Mouse (Mus musculus) left cerebral cortex, postnatal 4 days (tissue): Measurements from ENCODE around the gene Armc6. TPM values are rescaled to one million over a fixed set of nuclear protein-coding genes. Genes with fewer than 3 reads are reported as not detected.
"Not testable (repeated sequence)": the region's sequence is repeated elsewhere in the genome, so short reads cannot be mapped to it uniquely, and the experiment has no call there.

ENCODE experiments used
- DNase-seq: peaks from one replicate; pipeline ENCODE4 v3.0.0-alpha.2; 2022
- intact Hi-C: fragments of 180-260 bp; cut with DNase I; formaldehyde crosslinking; loops from one replicate; pipeline ENCODE4 v1.15.1; 2025
- total RNA-seq, 2 experiments: library from RNA; stranded (reverse); gene quantifications; 2 replicates each; pipeline ENCODE4 v1.2.3; 2021

Gene Armc6
- total RNA-seq, 2 experiments from 2014 or later: 111 to 122 TPM

DNA sequence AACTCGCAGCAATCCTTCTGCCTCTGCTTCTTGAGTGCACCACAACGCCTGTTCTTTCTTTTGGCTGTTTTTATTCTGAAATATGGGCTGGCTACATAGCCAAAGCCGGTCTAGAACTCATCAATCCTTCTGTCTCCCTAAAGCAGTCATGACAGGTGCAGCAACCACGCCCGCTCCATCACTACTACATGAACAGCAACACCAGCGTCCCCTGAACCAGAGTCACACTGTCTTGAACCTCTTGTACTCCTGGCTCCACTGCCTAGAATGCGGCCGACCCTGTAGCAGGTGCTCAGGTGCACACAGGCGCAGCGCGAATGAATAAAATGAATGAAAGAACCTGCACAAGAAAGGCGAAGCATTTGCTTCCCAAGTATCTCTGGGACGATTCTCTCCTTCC is 660 bp downstream of the Armc6 start:
- intact Hi-C loops: loop anchor here (10.0 kb wide), 1 partner anchor 319 kb away; no protein-coding TSS in a partner anchor
- DNase-seq: no peak

DNA sequence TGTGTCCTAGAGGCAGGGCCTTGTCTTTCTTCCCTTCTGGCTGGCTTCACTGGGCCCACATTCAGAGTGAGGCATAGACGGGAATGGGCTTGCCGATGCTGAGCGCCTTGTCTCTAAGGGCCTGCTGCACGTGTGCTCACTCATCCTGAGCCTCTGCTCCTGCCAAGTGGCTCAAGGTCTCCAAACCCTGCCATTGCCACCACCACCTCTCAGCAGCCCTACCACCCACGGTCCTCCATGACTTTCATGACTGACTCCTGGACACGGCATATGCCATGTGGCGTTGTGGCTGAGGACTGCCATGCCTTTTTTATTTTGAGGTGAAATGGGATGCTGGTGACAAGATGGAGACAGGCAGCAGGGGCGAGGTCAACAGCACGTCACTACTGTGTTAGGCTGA is 3.4 kb downstream of the Armc6 start:
- intact Hi-C loops: loop anchor here (10.0 kb wide), 1 partner anchor 316 kb away; no protein-coding TSS in a partner anchor

DNA sequence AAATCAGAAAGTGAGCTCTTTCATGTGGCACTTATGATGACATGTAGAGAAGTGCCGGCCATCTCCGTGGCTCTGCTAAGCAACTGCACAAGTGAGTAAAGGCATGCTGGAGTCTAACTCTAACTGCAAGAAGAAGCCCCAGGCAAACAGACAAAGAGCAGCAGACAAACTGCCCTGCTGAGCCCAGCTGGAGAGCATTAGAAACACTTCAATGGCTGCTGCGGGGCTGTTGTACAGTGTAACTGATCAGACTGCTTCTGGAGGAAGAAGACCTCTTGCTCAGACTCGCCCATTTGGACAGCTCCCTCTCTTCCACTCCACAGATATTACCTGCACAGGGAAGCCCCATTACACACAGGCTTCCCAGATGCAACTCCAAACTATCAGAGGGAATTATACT is 6.3 kb downstream of the Armc6 start:
- peak; percentile 58 for DNase-seq
- intact Hi-C loops: loop anchor here (10.0 kb wide), 1 partner anchor 143 kb away; the partner anchor contains the start of gene Hapln4

More for the DNA sequence above, 3.4 kb downstream of the Armc6 start:
- DNase-seq: no peak

DNA sequence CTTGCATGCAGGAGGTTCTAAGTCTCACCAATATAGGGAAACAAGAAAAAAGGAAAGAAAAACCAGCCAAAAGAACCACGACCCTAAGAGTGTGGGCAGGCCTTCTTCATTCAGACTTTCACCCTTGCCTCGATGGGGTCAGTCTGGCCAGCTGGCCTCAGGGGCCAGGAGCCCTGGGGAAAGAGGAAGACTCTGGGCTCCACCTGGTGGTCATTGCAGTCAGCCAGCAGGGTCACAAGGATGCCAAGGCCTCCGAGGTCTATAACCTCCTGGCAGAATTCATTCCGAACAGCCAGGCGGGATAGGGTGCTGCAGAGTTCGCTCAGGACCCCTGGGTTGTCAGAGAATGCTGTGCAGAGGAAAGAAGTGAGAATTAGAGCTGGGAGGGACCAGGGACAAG is 10.9 kb downstream of the Armc6 start:
- intact Hi-C loops: loop anchor here (10.0 kb wide), 1 partner anchor 139 kb away; the partner anchor contains the start of gene Hapln4
- DNase-seq: peak; percentile 49

DNA sequence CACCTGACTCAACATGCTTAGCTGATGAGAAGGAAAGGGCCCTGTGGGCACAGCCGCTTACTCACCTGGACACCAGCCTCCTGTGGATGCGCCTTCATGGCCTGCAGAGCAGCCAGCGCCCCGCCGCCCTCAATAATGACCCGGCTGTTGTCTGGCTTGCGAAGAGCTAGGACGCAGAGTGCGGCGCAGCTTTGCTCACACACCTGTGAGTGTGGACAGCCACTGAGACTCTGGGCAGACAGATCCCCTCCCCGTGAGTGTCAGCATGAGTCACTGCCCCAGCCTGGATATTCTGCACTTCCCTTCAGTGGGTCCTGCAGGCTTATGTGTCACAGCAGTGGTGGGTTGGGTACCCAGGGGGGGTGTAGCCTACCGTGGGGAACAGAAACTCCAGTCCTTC is 12.2 kb downstream of the Armc6 start:
- DNase-seq: no peak
- intact Hi-C loops: loop anchor here (10.0 kb wide), 1 partner anchor 137 kb away; the partner anchor contains the start of gene Hapln4

DNA sequence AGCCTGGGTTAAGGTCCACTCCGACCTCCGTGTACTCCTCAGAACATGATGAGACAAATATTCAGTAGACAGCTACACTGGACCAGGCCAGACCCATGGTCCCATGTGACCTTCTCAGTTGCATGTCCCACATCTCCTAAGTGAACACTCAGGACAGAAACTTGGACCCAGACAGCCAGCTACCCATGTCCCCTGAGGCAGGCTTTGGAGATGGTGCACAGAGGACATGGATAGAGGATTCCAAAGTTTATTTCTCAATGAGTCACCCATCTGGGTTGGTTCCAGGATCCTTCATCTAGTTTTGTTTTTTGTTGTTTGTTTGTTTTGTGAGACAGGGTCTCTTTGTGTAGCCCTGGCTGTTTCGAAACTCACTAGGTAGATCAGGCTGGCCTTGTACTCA is 13.4 kb downstream of the Armc6 start:
- no peak for DNase-seq
- intact Hi-C loops: loop anchor here (10.0 kb wide), 1 partner anchor 136 kb away; the partner anchor contains the start of gene Hapln4

DNA sequence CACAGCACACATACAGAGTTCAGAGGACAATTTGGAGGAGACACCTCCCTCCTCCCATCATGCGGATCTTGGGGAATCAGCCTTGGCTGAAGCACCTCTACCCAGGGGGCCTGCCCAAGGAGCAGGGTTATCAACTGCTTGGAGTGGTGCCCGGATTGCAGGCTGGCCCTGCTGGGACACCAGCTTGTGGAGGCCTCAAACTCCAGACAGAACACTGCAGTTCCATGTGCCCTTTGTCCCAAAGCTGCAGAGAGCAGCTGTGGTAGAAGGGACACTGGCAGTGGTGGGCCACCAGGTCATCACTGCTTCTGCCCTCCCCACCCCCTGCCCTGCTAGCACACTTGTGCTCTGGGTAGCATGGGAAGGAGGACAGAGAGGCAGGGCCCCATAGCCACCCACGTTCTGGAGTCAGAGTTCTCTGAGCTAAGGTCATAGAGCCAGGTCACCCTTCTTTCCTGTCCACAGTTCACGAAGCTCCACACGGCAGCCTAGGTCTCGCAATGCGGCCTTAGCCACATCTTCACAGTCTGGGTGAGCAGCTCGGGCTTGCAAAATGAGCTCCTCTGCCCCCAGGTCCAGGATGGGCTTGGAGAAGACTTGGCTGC is 13.9 kb downstream of the Armc6 start:
- peak; percentile 68 for DNase-seq
- intact Hi-C loops: loop anchor here (10.0 kb wide), 1 partner anchor 136 kb away; the partner anchor contains the start of gene Hapln4

DNA sequence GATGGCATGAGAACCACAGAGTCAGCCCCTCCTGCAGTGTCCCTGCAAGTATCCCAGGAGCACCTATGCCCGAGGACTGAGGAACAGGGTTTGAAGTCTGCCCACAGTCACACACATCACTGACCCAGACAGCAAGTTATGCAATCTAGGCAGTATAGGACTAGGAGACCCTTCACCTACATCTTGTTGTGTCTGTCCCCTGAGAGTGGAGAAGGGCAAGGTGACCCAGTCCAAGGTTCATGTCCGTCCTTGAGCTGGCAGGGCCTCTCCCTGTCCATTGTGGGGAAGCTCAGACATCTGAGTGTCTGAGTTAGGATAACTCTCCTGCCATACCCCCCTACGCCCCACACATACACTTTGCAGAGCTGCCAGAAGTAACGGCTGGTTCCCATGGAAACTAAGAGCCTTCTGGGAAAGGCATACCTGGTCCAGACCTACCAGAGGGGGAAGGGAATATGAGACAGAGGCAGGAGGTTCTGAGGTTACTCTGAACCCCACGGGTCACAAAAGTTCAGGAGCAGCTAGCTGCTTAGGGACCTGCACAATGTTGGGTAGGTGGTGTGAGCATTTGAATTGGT is 15.1 kb downstream of the Armc6 start:
- no peak for DNase-seq

DNA sequence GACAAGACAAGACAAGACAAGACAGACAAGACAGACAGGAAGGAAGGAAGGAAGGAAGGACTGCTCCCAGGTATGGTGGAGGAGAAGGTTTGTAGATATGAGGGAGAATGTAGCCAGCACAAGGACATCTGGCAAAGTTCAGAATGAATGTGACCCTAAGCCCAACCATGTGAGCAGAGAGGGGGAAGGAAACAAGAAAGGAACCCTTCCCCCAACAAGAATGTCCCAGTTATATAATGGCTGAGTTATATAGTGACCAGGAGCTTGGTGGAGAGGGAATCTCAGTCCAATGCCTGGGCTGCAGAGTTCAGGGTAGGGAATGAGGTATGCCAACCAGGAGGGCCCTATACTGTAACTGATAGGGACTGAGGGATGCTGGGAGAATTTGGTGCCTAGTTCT is 16.8 kb downstream of the Armc6 start:
- intact Hi-C loops: no loop called here
- DNase-seq: no peak

More for the DNA sequence above, 15.1 kb downstream of the Armc6 start:
- intact Hi-C loops: no loop called here

DNA sequence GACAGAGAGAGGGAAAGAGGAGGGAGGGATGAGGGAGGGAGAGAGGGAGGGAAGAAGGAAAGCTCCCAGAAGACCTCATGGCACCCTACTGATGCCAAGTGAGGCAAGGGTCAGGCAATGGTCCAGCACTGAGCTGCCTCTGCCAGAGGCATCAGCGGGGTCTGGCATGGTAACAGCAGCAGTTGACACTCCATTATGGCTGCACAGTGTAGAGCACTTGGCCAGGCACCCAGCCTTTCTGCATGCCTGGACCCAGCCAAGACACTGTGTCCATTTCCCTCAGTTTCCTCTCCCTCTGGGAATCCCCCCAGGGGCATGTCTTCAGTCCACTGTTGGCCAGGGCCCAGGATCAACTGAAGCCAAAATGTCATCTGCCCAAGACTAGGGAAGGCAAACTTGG is 17.7 kb downstream of the Armc6 start:
- intact Hi-C loops: no loop called here
- DNase-seq: peak; percentile 95

DNA sequence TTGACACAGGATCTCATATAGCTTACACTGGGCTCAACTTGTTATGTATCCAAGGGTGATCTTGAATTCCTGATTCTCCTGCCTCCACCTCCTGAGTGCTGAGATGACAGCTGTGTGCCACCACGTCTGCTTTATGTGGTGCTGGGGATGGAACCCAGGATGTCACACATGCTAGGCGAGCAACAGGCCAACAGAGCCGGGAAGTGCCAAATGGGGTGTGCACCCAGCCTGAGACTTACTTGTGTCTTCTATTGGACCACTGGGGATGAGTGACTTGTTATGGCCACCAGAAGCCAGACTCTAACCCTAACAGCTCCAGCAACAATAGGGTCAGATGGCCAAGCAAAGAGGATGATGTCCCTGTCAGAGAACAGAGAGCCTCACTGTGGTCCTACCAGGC is 18.1 kb downstream of the Armc6 start:
- DNase-seq, intact Hi-C loops: not testable (repeated sequence)

DNA sequence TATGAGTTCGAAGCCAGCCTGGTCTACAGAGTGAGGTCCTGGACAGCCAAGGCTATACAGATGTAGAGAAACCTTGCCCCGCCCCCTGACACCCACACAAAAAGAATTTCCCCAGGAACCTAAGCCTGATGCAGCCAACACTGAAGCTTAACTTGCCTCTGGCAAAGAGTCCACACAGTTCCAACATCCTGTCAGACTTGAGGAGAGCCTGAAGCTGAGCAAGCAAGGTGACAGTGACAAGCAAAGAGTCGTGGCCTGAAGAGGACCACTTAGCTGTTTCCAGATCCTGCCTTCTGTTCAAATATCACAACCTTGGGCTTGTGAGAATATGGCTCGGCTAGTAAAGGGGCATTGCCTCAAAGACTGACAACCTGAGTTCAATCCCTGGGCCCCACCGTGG is 19.2 kb downstream of the Armc6 start:
- no peak for DNase-seq
- intact Hi-C loops: no loop called here

DNA sequence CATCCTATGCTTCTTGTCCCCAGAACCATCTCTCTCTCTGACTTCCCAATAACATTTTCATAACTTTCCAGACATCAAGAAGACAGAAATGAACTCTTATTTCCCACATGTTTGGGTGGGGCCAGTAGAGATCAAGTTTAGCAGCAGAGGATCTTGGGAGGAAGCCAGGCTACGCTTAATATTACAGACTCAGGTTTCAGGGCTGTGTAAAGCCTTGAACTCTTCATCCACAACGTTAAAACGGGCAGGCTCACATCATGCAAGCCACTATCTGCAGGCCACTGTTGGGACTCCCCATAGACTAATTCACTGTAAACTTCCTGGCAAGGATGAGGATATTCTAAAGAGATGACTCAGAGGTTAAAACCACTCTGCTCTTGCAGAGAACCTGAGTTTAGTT is 19.9 kb downstream of the Armc6 start:
- intact Hi-C loops: no loop called here

DNA sequence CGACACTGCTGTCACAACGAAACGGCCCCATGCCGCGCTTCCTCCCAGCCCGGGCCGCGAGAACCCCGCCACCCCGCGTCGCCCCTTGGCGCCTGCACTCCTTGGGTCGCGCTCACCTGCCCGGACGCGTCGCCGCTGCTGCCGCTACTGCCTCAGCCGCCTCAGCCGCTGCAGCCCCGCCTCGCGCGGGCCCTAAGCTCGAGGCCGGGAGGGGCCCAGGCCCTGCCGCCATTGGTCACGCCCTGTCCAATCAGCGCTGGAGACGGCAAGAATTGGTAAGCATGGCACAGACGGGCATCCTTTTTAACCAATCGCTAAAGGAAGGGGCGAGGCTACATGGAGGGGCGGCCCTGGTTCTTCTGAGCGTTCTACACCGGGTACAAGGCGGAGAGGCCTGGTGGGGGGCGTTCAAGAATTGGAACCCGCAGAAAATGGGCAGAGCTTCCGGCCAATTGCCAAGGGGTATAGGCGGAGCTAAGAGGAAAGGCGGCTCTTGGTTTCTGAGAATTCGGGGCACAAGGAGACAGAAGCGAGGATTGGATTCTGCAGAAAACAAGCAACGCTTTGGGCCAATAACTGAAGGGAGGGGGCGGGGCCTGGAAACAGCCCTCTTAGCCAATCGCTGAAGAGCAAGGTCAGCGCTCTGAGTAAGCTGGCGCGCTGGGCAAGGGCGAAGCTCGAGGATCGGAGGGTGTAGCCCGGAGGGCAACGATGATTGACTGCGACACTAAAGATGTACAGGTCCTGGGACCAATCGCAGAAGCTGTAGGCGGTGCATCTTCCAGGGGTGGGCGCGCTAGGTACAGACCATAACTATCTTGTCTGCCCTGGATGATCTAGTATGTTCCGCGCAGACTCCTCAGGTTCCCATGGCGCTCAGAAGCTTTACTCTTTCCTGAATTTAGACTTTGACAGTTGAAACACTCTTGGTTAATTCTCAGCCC is 21.9 kb downstream of the Armc6 start, which contains the start of gene Slc25a42:
Slc25a42 (minus strand) TSS at position 194 of the 944 bp plus-strand sequence.
- peak; percentile 99 for DNase-seq
- intact Hi-C loops: no loop called here

More for the DNA sequence above, 19.9 kb downstream of the Armc6 start:
- no peak for DNase-seq

DNA sequence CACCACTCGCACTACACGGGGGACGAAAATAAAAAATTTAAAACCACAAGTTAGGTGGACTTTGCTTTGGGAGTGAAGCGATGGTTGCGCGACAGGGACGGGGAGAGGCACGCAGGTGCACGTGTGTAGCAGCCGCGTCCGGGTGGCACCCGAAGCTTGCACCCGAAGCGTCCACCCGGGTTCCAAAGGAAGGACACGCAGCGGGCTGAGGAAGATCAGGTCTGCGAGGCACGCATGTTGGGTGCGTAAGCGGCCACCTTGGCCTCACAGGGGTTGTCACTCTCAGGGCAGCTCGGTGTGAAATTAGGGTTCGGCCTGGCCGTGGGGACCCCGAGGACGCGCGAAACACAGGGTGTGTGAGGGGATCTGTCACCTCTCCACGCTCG is 22.5 kb downstream of the Armc6 start:
- intact Hi-C loops: no loop called here
- DNase-seq: no peak

DNA sequence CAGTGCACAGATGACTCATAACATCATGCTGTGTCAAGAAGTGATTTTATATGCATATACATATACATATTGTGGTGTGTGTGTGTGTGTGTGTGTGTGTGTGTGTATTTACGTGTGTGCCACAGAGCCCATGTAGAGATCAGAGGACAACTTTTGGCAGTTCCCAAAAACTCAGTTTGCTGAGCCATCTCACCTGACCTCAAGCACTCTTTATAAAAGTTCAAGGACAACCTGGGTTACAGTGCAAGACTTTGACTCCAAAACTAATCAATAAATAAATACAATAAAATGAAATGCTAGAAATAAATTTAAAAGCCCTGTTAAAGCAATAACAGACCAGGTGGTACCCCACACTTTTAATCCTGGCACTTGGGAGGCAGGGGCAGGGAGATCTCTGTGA is 23.0 kb downstream of the Armc6 start:
- DNase-seq: no peak
- intact Hi-C loops: no loop called here

DNA sequence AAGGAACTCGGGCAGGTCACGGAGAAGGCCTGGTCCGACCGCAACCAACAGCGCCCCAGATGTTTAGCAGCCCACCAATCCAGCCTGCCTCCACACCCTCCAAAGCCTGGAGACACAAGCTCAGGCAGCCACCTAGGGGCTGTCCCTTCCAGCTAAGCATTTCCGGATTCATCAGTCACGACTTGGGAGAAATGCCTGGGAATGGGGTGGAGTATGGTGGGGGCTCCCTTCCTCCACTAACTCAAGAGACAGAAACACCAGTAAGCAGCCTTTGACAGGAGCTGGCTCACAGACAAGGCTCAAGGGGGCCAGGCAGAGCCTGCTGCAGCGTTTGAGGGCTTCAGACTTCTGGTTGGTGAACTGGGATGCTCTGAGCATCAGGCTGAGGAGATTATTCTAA is 23.7 kb downstream of the Armc6 start:
- no peak for DNase-seq
- intact Hi-C loops: no loop called here

DNA sequence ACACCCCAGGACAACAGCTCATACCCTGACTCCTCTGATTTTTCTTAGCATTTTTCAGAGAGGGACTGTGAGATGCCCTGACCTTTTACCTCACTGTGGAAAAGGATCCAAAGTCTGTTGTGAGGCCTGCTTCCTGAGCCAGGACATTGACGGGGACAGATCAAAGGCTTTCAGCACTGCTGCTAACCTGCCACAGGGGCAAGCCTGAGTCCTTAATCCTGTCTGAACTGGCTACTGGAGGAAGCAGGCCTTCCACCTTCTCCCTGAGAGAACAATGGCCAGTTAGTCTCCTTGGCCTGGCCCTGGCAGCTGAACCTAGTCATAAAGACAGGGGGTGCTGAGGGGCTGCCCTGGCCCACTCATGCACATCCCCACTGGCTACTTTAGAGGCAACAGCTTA is 26.1 kb downstream of the Armc6 start:
- intact Hi-C loops: no loop called here
- no peak for DNase-seq

DNA sequence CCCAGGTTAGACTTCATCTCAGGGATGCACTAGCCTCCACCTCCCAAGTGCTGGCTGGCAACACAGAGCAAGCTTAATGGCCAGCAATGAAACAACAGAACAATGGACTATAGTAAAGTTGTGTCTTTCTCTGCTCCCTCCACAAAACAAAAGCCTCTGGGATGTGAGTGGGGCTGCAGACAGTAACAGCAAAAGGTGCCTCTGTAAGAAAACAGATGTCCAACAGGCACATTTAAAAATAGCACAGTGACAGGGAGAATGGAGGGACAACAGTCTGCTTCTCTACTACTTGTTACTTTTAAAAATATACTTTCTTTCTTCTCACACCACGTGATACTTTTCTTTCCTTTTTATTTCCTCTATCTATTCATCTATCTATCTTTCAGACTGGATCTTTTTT is 29.5 kb downstream of the Armc6 start:
- no peak for DNase-seq
- intact Hi-C loops: no loop called here

DNA sequence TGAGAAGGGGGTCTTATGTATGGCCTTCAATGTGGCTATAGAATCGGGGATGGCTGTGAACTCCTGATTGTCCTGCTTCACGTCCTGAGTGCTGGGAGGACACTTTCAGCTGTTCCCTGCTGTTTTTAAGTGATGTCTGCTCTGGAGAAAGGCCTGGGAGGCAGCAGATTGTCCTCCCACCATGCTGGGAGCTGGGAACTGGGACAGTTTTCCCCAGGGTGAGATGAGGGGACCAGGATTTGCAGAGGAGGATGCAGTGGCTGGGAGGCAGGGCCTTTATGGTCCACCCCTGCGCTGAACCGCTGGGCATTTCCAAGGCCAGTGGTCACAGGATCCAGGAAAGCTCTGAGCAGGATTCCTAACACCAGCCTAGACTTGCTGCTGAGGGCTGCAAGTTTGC is 31.2 kb downstream of the Armc6 start:
- intact Hi-C loops: no loop called here
- no peak for DNase-seq

DNA sequence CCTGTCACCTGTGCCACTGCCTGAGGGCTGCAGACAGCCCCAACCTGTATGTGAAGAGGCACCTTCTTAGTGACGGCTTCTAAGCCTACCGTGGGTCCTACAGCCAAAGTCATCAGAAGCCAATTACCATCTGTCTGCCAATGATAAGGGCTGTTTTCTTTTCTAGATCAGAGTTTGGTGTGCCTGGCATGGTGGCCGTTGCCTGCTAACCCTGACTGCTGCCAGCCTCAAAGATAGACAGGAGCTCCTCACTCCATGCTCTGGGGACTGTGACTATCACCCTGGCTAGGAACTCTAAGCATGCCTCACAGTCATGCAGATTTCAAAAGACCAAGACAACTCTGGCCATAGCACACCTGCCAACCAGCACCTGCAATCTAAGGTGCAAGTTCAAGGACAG is 32.8 kb downstream of the Armc6 start:
- DNase-seq: no peak
- intact Hi-C loops: no loop called here
